Mouse (Mus musculus): Measurements from ENCODE around the gene Kcnk6. TPM values are rescaled to one million over a fixed set of nuclear protein-coding genes. Genes with fewer than 3 reads are reported as not detected.

The Kcnk6 gene
- total RNA-seq (2014; rRNA removed): 1.7 and 2.0 TPM in 2 replicates
- 3.3 and 5.3 TPM in 2 replicates for polyA plus RNA-seq (2012; rRNA removed)

- 4% methylated on average over 59 of the region's 62 CpGs for WGBS
- H3K79me2 ChIP-seq (ENCODE audit: control insufficient read depth, insufficient read depth, low read length): no peaks in the 10 kb centered on the region; the same call in 1 of the 2 replicates
- H3K4me1 ChIP-seq (ENCODE audit: control insufficient read depth, insufficient read depth, low read length): no peaks in the 10 kb centered on the region; the same call in 1 of the 2 replicates
- peak within 1 kb of the TSS; percentile 37 for H3K27ac ChIP-seq (replicated peaks; ENCODE audit: insufficient read depth, low read depth, low read length)
- TF ChIP-seq CTCF (IDR thresholded peaks at IDR 0.05; ENCODE audit: low read depth, low read length): no peak
- TF ChIP-seq POLR2A (IDR thresholded peaks at IDR 0.05; ENCODE audit: extremely low read depth, insufficient read depth, low read length): no peak
- peak within 1 kb of the TSS; percentile 71 for H3K4me3 ChIP-seq (ENCODE audit: insufficient read depth, low read depth, low read length)
- DNase-seq (ENCODE audit: extremely low read depth, low read depth, low spot score): no peak
- H3K27me3 ChIP-seq (ENCODE audit: control insufficient read depth, insufficient read depth, low read length): no peaks in the 10 kb centered on the region
- H3K9ac ChIP-seq (ENCODE audit: low read depth, low read length): peak within 1 kb of the TSS; percentile 85
- no peaks in the 10 kb centered on the region for H3K36me3 ChIP-seq (ENCODE audit: control insufficient read depth, insufficient read depth, low read length)
Measured at GRCm38 (mm10) chr7:29232247-29233013, at the start of gene Kcnk6. Gene Kcnk6 (minus strand): TSS chr7:29232515.

GRCm38 (mm10) chr7:29281201-29282073 lies 49.1 kb upstream of the Kcnk6 start, which contains the start of gene Spint2:
Gene Spint2 (minus strand): TSS chr7:29281912.
- peak within 1 kb of the TSS; percentile 91 for H3K27ac ChIP-seq (replicated peaks; ENCODE audit: insufficient read depth, low read depth, low read length)
- H3K27me3 ChIP-seq (ENCODE audit: control insufficient read depth, insufficient read depth, low read length): no peaks in the 10 kb centered on the region
- H3K79me2 ChIP-seq (ENCODE audit: control insufficient read depth, insufficient read depth, low read length): peaks cover 8% of the 10 kb centered on the region; the same call in 1 of the 2 replicates
- WGBS: under 1% methylated on average over 80 of the region's 80 CpGs
- TF ChIP-seq POLR2A (IDR thresholded peaks at IDR 0.05; ENCODE audit: extremely low read depth, insufficient read depth, low read length) (peak; percentile 78), CTCF (IDR thresholded peaks at IDR 0.05; ENCODE audit: low read depth, low read length) (peak; percentile 38; the same call in 1 of the 2 replicates)
- no peaks in the 10 kb centered on the region for H3K36me3 ChIP-seq (ENCODE audit: control insufficient read depth, insufficient read depth, low read length)
- DNase-seq (ENCODE audit: extremely low read depth, low read depth, low spot score): peak; percentile 70
- peak within 1 kb of the TSS; percentile 96 for H3K4me3 ChIP-seq (ENCODE audit: insufficient read depth, low read depth, low read length)
- peak within 1 kb of the TSS; percentile 91 for H3K9ac ChIP-seq (ENCODE audit: low read depth, low read length)
- peaks cover 4% of the 10 kb centered on the region; the same call in 1 of the 2 replicates for H3K4me1 ChIP-seq (ENCODE audit: control insufficient read depth, insufficient read depth, low read length)

DNA sequence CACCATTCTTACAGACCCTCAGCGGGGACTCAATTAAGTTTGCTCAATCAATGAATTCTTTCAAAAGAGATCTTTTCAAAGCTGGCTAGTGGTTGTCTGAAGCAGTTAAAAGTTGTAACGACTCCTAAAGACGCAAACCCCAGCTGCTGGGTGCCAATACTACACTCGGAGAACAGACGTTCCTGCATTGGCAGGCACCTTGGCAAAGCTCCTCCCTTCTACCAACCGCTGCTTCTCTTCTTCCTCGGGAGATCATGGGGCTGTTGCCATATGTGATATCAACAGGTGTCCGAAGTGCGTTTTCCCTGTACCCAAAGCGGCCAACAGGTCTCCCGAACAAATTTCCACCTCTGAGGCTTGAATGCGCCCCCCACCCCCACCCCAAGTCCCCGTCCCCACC lies 48.5 kb upstream of the Kcnk6 start:
- H3K79me2 ChIP-seq (ENCODE audit: control insufficient read depth, insufficient read depth, low read length): peaks cover 14% of the 10 kb centered on the region; the same call in 1 of the 2 replicates

DNA sequence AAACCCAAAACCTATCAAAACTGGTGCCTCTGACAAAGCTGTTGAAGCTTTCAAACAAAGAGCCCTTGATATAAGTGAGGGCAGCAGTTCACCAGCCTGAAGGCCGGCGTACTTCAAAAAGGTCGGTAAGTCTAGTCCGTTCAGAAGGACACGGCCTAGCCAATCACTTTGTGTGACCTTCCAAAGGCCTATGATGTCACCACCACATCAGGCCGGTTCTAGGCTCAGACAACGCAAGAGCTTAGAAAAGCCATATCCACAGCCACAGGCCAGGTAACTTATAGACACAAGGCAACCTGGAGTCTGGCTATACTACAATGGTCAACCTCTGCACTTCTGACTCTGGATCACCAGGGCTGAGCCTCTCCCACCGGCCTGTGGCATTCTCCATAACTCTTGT lies 47.6 kb upstream of the Kcnk6 start:
- Histone ChIP-seq H3K27ac (replicated peaks; ENCODE audit: insufficient read depth, low read depth, low read length) (peak overlapping the region; percentile 43; the same call in 1 of the 2 replicates), H3K4me1 (ENCODE audit: control insufficient read depth, insufficient read depth, low read length) (peaks cover 4% of the 10 kb centered on the region; the same call in 1 of the 2 replicates), H3K36me3 (ENCODE audit: control insufficient read depth, insufficient read depth, low read length) (no peaks in the 10 kb centered on the region), H3K9ac (ENCODE audit: low read depth, low read length) (no peak overlapping the region), H3K27me3 (ENCODE audit: control insufficient read depth, insufficient read depth, low read length) (no peaks in the 10 kb centered on the region), H3K79me2 (ENCODE audit: control insufficient read depth, insufficient read depth, low read length) (peaks cover 14% of the 10 kb centered on the region; the same call in 1 of the 2 replicates), H3K4me3 (ENCODE audit: insufficient read depth, low read depth, low read length) (no peak overlapping the region)
- peak; percentile 88 for DNase-seq (ENCODE audit: extremely low read depth, low read depth, low spot score)
- WGBS: 40% methylated on average over 8 of the region's 8 CpGs
- TF ChIP-seq POLR2A (IDR thresholded peaks at IDR 0.05; ENCODE audit: extremely low read depth, insufficient read depth, low read length) (no peak), CTCF (IDR thresholded peaks at IDR 0.05; ENCODE audit: low read depth, low read length) (no peak)

More for the DNA sequence above, 48.5 kb upstream of the Kcnk6 start:
- H3K36me3 ChIP-seq (ENCODE audit: control insufficient read depth, insufficient read depth, low read length): no peaks in the 10 kb centered on the region
- peak; percentile 58 for DNase-seq (ENCODE audit: extremely low read depth, low read depth, low spot score)
- peak overlapping the region; percentile 20; the same call in 1 of the 2 replicates for H3K9ac ChIP-seq (ENCODE audit: low read depth, low read length)
- peaks cover 4% of the 10 kb centered on the region; the same call in 1 of the 2 replicates for H3K4me1 ChIP-seq (ENCODE audit: control insufficient read depth, insufficient read depth, low read length)
- H3K4me3 ChIP-seq (ENCODE audit: insufficient read depth, low read depth, low read length): peak overlapping the region; percentile 96; the same call in 1 of the 2 replicates
- WGBS: 8% methylated on average over 13 of the region's 13 CpGs
- peak overlapping the region; percentile 8; the same call in 1 of the 2 replicates for H3K27ac ChIP-seq (replicated peaks; ENCODE audit: insufficient read depth, low read depth, low read length)
- TF ChIP-seq POLR2A (IDR thresholded peaks at IDR 0.05; ENCODE audit: extremely low read depth, insufficient read depth, low read length): no peak
- no peaks in the 10 kb centered on the region for H3K27me3 ChIP-seq (ENCODE audit: control insufficient read depth, insufficient read depth, low read length)

DNA sequence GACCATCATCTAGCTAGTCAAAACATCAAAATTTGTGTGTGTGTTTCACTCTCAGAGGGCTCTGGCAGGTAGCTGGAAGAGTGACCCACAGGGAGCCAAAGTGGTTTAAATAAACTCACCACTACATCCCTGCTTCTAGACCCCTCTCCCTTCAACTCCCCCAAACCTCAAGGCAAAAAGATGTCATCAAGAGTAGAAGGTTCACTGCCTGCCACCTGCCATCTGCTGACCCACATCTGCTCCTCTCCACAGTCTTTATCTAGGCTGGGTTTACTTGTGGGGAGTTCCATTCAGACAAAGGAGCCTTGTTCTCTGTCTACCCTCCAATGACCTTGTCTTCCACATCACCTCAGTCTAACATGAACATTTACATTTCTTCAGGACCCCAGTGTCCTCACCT lies 46.9 kb upstream of the Kcnk6 start:
- DNase-seq (ENCODE audit: extremely low read depth, low read depth, low spot score): no peak
- no peak overlapping the region for H3K27ac ChIP-seq (replicated peaks; ENCODE audit: insufficient read depth, low read depth, low read length)
- no peaks in the 10 kb centered on the region for H3K27me3 ChIP-seq (ENCODE audit: control insufficient read depth, insufficient read depth, low read length)
- no peak overlapping the region for H3K4me3 ChIP-seq (ENCODE audit: insufficient read depth, low read depth, low read length)
- no peaks in the 10 kb centered on the region for H3K36me3 ChIP-seq (ENCODE audit: control insufficient read depth, insufficient read depth, low read length)
- peaks cover 4% of the 10 kb centered on the region; the same call in 1 of the 2 replicates for H3K4me1 ChIP-seq (ENCODE audit: control insufficient read depth, insufficient read depth, low read length)
- H3K9ac ChIP-seq (ENCODE audit: low read depth, low read length): no peak overlapping the region
- TF ChIP-seq CTCF (IDR thresholded peaks at IDR 0.05; ENCODE audit: low read depth, low read length): no peak
- no peak for TF ChIP-seq POLR2A (IDR thresholded peaks at IDR 0.05; ENCODE audit: extremely low read depth, insufficient read depth, low read length)
- peaks cover 14% of the 10 kb centered on the region; the same call in 1 of the 2 replicates for H3K79me2 ChIP-seq (ENCODE audit: control insufficient read depth, insufficient read depth, low read length)
